Mouse (Mus musculus): ENCODE measurements around the gene Aanat. TPM values are rescaled to one million over a fixed set of nuclear protein-coding genes. Genes with fewer than 3 reads are reported as not detected.

The Aanat gene
- polyA plus RNA-seq, 1 experiment from 2014 or later, result 0.24 TPM

DNA sequence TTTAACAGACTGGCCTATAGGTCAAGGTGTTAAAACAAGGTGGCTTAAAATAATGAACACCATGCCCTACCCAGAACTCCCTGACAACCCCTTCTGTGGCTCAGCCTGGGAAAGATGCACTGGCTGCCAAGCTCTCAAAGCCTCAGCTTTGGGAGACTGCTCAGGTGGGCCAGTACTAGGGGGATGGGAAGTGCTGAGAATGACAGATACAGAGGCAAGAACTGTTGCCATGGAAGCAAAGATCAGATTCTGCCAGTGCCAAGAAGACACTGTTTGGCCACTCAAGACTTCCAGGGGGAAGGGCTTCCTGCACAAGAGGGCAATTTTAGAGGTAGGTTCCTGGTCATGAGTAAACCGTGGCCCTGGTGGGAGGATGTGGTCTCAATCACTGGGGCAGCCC is 30.7 kb upstream of the Aanat start:
- Histone ChIP-seq H3K4me2 (no peak overlapping the region), H3K4me3 (replicated peaks) (no peak overlapping the region), H3K27me3 (no peaks in the 10 kb centered on the region), H3K27ac (no peak overlapping the region), H3K9ac (no peak overlapping the region), H3K36me3 (replicated peaks) (peaks cover 4% of the 10 kb centered on the region; the same call in 1 of the 2 replicates), H3K4me1 (peaks cover 38% of the 10 kb centered on the region), H3K9me3 (no peaks in the 10 kb centered on the region)
- WGBS, result 83% methylated on average over 1 of the region's 1 CpGs
- ATAC-seq (ENCODE audit: low FRiP score), result no peak

DNA sequence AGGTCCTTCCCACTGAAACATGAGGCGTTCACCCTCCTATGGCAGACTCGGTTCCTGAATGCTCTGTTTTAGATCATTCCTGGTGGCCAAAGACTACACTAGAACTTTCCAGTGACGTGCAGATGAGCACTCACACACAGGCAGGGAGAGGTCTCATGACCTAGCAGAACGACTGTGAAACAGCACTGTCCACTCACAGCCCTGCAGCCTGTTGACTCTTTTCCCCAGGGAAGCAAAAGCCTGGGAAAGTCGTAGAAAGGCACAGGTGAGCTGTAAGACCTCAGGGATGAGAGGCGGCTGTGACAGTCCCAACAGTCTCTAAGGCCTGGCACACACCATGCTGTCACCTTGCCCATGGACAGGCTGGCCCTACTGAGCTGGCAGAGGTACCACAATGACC is 29.9 kb upstream of the Aanat start:
- 73% methylated on average over 6 of the region's 6 CpGs for WGBS
- H3K27ac ChIP-seq, result no peak overlapping the region
- no peaks in the 10 kb centered on the region for H3K9me3 ChIP-seq
- ATAC-seq (ENCODE audit: low FRiP score), result no peak
- H3K36me3 ChIP-seq (replicated peaks), result peaks cover 4% of the 10 kb centered on the region; the same call in 1 of the 2 replicates
- H3K4me3 ChIP-seq (replicated peaks), result no peak overlapping the region
- no peaks in the 10 kb centered on the region for H3K27me3 ChIP-seq
- H3K4me2 ChIP-seq, result no peak overlapping the region
- H3K9ac ChIP-seq, result no peak overlapping the region
- H3K4me1 ChIP-seq, result peaks cover 38% of the 10 kb centered on the region

DNA sequence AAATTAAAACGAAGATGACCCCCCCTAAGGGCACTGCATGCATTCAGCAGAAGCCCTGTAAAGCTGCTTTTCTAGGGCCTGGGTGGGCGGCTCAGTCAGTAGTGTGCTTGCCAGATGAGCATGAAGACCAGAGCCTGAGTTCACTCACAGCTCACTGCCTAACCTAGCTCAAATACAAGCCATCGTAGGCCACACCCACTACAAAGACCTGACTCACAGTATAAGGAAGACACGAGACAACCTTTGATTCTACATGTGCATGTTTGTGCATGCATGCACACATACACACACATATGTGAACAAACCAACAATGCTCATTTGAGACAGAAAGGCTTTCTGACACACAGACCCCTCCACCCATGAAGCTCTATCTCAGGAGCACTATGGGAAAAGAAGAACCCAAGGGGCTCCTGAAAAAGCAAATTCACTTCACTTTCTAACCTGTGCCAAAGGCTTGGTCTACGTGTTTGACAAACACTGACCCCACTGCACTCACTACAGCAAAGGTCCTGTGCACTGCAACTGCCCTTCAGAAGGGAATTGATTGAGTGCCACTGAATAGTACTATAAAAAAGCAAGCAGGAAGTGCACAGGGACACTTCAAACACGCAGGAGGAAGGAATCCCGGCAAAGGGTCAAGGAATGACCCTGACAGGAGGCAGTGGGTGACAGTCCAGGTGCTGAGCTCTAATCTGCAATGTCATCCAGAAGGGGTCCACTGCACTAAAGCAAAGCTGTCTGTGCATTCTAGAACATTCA is 20.8 kb upstream of the Aanat start:
- WGBS, result 87% methylated on average over 7 of the region's 7 CpGs
- ATAC-seq (ENCODE audit: low FRiP score), result no peak

DNA sequence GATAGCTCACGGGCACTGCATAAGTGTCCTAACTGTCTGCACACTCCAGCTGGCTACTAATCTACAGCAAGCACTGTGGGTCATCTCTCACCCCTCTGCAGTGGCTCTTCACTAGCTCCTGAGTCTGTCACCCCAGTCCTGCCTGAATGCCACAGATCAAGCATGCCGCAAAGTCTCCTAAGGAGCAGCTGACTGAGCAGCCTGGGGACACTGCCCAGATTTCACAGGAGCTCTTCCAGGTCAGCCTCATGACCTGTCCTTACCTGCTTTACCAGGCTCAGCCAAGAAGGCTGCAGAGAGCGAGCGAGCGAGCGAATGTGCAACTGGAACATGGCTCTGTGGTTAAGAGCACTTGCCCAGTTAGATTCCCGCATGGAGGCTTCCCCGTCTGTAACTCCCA is 18.7 kb upstream of the Aanat start:
- no peak overlapping the region for H3K4me2 ChIP-seq
- no peak overlapping the region for H3K27ac ChIP-seq
- WGBS, result 86% methylated on average over 8 of the region's 8 CpGs
- no peak for ATAC-seq (ENCODE audit: low FRiP score)
- peaks cover 11% of the 10 kb centered on the region; the same call in 1 of the 2 replicates for H3K4me1 ChIP-seq
- H3K4me3 ChIP-seq (replicated peaks), result no peak overlapping the region
- no peak overlapping the region for H3K9ac ChIP-seq
- H3K27me3 ChIP-seq, result no peaks in the 10 kb centered on the region
- peaks cover 5% of the 10 kb centered on the region; the same call in 1 of the 2 replicates for H3K36me3 ChIP-seq (replicated peaks)
- H3K9me3 ChIP-seq, result no peaks in the 10 kb centered on the region

More for the DNA sequence above, 20.8 kb upstream of the Aanat start:
- Histone ChIP-seq H3K4me1 (0 out of 2 replicates have a peak, but pooled peaks cover 5% of the 10 kb centered on the region), H3K27ac (no peak overlapping the region), H3K36me3 (replicated peaks) (peaks cover 5% of the 10 kb centered on the region; the same call in 1 of the 2 replicates), H3K27me3 (no peaks in the 10 kb centered on the region), H3K4me2 (no peak overlapping the region), H3K9ac (no peak overlapping the region), H3K9me3 (no peaks in the 10 kb centered on the region), H3K4me3 (replicated peaks) (no peak overlapping the region)

GRCm38 (mm10) chr11:116570821-116571220 is 15.4 kb upstream of the Aanat start:
- H3K27me3 ChIP-seq, result no peaks in the 10 kb centered on the region
- H3K4me1 ChIP-seq, result peaks cover 39% of the 10 kb centered on the region
- no peak for ATAC-seq (ENCODE audit: low FRiP score)
- no peaks in the 10 kb centered on the region for H3K36me3 ChIP-seq (replicated peaks)
- 90% methylated on average over 7 of the region's 7 CpGs for WGBS
- no peak overlapping the region for H3K4me3 ChIP-seq (replicated peaks)
- no peaks in the 10 kb centered on the region for H3K9me3 ChIP-seq
- no peak overlapping the region for H3K27ac ChIP-seq
- no peak overlapping the region for H3K9ac ChIP-seq
- H3K4me2 ChIP-seq, result no peak overlapping the region

DNA sequence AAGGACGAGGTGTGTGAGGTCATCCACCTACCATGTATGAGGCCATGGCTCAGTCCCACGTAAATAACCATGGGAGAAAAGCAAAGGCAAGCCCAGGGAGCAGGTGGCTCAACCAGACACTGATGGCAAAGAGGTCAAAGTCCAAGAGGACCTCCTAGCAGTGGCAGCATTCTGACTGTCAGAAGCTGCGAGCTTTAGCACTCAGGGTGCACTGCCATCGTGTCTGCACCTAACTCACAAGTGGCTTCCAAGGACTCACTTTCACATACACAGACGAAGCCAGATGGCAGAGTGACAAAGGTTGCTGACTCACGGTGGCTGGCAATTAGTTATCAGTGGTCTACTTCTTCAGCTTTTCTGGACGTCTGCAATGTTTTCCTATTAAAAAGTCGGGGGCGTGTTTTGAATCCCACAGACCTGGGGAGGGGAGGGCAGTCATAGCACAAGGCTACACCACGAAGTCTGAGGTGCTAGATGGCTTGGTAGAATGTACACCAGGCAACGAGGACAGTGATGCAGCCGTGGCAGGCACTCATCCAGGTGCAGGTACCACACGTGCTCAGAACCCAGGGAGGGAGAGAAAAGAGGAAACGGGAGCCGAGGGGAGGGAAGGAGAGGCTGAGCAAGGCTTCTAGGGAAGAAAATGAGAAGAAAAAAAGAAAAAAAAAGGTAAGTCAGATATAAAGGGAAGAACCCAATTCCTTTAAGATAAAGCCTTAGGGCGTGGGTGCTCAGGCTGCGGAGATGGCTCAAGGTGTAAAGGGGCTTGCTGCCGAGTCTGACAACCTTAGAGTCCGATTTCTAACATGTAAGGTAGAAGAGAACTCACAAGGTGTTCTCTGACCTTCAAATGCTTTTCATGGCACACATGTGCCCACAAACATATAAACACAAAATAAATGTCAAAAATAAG is 14.2 kb upstream of the Aanat start:
- no peak overlapping the region for H3K4me2 ChIP-seq
- no peak overlapping the region for H3K27ac ChIP-seq
- peaks cover 50% of the 10 kb centered on the region for H3K4me1 ChIP-seq
- H3K9me3 ChIP-seq, result no peaks in the 10 kb centered on the region
- H3K27me3 ChIP-seq, result no peaks in the 10 kb centered on the region
- 87% methylated on average over 19 of the region's 19 CpGs for WGBS
- no peak overlapping the region for H3K9ac ChIP-seq
- ATAC-seq (ENCODE audit: low FRiP score), result no peak
- no peaks in the 10 kb centered on the region for H3K36me3 ChIP-seq (replicated peaks)
- no peak overlapping the region for H3K4me3 ChIP-seq (replicated peaks)

GRCm38 (mm10) chr11:116572756-116573543 is 13.3 kb upstream of the Aanat start:
- WGBS, result 77% methylated on average over 12 of the region's 12 CpGs
- no peaks in the 10 kb centered on the region for H3K36me3 ChIP-seq (replicated peaks)
- no peaks in the 10 kb centered on the region for H3K9me3 ChIP-seq
- H3K4me1 ChIP-seq, result peaks cover 55% of the 10 kb centered on the region
- H3K9ac ChIP-seq, result no peak overlapping the region
- H3K27me3 ChIP-seq, result no peaks in the 10 kb centered on the region
- H3K4me3 ChIP-seq (replicated peaks), result no peak overlapping the region
- no peak overlapping the region for H3K4me2 ChIP-seq
- H3K27ac ChIP-seq, result peak overlapping the region; percentile 42; the same call in 1 of the 2 replicates
- ATAC-seq (ENCODE audit: low FRiP score), result no peak

DNA sequence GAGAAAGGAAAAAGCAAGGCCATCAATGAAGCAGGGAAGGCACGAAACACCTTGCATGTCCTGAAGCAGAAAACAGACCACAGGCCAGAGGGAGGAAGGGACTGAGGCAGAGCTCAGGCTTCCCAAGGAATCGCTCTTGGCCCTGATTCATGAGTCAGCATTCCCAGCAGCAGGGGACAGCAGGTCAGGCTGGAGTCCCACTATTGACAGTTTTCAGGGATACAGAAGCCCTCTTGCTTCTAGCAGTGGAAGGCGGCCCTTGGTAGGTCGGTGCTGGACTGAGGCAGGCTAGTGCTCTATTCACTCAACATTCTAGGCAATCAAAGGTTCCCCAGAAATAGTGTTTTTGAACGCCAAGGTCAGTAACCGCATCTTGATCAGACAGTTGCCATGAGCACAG is 11.7 kb upstream of the Aanat start:
- no peaks in the 10 kb centered on the region for H3K27me3 ChIP-seq
- H3K27ac ChIP-seq, result no peak overlapping the region
- no peak overlapping the region for H3K9ac ChIP-seq
- no peak for ATAC-seq (ENCODE audit: low FRiP score)
- H3K36me3 ChIP-seq (replicated peaks), result no peaks in the 10 kb centered on the region
- WGBS, result 67% methylated on average over 6 of the region's 6 CpGs
- H3K4me1 ChIP-seq, result peaks cover 67% of the 10 kb centered on the region
- no peak overlapping the region for H3K4me2 ChIP-seq
- H3K9me3 ChIP-seq, result no peaks in the 10 kb centered on the region
- no peak overlapping the region for H3K4me3 ChIP-seq (replicated peaks)

DNA sequence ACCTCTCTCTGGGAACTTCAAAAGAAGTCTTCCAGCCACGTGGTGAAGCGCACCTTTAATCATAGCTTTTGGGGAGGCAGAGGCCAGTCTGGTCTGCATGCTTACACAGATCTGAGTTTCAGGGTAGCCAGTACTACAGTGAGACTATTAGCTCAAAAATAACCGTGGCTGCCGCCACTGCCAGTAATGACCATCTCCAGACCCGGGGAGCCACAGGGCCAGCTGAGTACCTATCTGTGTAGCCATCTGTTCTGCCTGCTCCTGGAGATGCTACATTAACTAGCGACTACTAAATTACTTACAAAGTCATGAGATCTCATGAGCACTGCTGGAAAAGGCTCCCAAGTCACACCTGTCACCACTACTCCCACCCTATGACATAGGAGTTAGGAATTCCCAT is 11.2 kb upstream of the Aanat start:
- Histone ChIP-seq H3K9ac (no peak overlapping the region), H3K9me3 (no peaks in the 10 kb centered on the region), H3K27me3 (no peaks in the 10 kb centered on the region), H3K4me2 (no peak overlapping the region), H3K36me3 (replicated peaks) (no peaks in the 10 kb centered on the region), H3K4me3 (replicated peaks) (no peak overlapping the region), H3K4me1 (peaks cover 71% of the 10 kb centered on the region), H3K27ac (no peak overlapping the region)
- whole genome bisulfite sequencing, result 67% methylated on average over 6 of the region's 6 CpGs
- ATAC-seq (ENCODE audit: low FRiP score), result no peak

DNA sequence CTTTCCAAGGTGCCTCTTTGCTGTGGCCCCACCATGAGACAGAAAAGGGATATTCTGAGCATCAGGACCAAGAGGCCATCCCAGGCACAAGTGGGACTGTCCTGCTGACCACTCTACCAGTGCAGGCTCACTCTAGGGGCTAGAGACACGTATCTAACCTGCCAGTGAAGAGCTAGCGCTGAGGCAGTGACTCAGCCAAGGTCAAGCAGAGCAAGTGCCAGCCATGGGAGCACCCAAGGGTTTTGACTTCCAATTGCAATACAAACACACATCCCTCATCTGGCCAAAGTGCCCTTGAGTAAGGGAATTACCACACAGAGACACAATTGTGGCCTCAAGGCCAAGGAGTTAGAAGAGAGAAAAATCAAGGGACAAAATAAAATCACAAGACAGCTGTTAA is 10.8 kb upstream of the Aanat start:
- H3K9ac ChIP-seq, result no peak overlapping the region; the same call in 1 of the 2 replicates
- H3K4me2 ChIP-seq, result no peak overlapping the region
- 83% methylated on average over 2 of the region's 2 CpGs for WGBS
- H3K27ac ChIP-seq, result no peak overlapping the region
- no peak for ATAC-seq (ENCODE audit: low FRiP score)
- H3K27me3 ChIP-seq, result no peaks in the 10 kb centered on the region
- H3K4me1 ChIP-seq, result peaks cover 76% of the 10 kb centered on the region
- H3K4me3 ChIP-seq (replicated peaks), result no peak overlapping the region
- no peaks in the 10 kb centered on the region for H3K36me3 ChIP-seq (replicated peaks)
- no peaks in the 10 kb centered on the region for H3K9me3 ChIP-seq

DNA sequence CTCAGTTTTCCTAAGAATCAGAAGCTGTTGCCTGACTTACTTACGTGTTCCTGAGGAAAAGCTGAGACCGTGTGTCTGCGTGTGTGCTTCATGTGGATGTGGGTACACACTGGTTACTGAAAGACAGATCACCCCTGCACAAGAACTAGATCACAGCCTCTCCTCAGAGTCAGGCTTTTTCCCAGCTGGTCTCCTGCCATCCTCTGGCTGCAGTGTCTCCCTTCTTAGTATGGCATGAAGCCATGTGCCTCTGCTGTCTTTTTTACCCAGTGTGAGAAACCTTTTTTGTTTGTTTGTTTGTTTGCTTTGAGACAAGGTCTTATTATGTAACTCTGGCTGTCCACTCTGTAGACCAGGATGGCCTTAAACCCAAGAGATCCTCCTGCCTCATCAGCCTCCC is 7.0 kb upstream of the Aanat start:
- Histone ChIP-seq H3K4me1 (peaks cover 54% of the 10 kb centered on the region), H3K4me2 (peak overlapping the region; percentile 82; the same call in 1 of the 2 replicates), H3K9me3 (no peaks in the 10 kb centered on the region), H3K36me3 (replicated peaks) (no peaks in the 10 kb centered on the region), H3K27me3 (no peaks in the 10 kb centered on the region), H3K9ac (no peak overlapping the region), H3K27ac (no peak overlapping the region), H3K4me3 (replicated peaks) (no peak overlapping the region)
- WGBS, result 98% methylated on average over 3 of the region's 3 CpGs
- no peak for ATAC-seq (ENCODE audit: low FRiP score)

All from forebrain, embryonic 12.5 days (tissue).